Mouse (Mus musculus): ENCODE results near the gene Elp6. TPM values are rescaled to one million over a fixed set of nuclear protein-coding genes. Genes with fewer than 3 reads are reported as not detected.
A peak's percentile ranks its signal among the peaks of the same experiment; 100 is the strongest.

Elp6 gene
- total and polyA plus RNA-seq, 3 experiments: 5.6 to 11.3 (median 9.9) TPM

GRCm38 (mm10) chr9:110358341-110358740 is 53.4 kb downstream of the Elp6 start:
- DNase-seq: no peak

DNA sequence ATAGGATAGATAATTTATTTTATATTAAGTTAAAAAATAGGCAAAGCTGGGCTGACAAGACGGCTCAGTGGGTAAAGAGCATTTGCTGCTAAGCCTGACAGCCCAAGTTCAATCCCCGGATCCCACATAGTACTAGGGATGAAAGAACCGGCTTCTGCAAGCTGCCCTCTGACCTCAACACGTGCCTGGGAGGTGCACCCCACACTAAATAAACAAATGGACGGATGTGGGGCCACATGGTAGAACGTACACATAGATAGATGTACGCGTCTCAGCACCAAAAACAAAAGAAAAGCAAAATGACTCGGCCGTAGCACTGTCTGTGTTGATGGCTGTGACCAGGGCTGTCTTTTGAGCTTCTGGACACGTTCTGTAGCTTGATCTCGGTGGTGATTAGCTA is 56.3 kb downstream of the Elp6 start:
- no peak for DNase-seq

DNA sequence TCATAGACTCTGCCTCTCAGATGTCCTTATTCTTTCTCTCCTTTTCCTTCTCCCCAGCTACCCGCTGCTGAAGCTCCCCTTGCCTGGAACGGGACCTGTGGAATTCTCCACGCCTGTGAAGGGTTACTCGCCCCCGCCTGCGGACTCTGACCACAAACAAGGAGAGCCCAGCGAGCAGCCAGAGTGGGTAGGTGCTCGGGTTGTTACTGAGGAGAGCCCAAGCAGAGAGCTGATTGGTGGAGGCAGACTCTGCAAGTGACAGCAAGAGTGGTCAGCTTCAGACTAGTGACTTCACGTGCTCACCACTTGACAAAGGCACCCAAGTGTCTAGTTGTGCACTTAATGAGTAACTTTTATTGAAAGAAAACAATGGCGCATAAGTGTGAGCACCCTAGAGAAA is 57.4 kb downstream of the Elp6 start:
- DNase-seq: no peak

DNA sequence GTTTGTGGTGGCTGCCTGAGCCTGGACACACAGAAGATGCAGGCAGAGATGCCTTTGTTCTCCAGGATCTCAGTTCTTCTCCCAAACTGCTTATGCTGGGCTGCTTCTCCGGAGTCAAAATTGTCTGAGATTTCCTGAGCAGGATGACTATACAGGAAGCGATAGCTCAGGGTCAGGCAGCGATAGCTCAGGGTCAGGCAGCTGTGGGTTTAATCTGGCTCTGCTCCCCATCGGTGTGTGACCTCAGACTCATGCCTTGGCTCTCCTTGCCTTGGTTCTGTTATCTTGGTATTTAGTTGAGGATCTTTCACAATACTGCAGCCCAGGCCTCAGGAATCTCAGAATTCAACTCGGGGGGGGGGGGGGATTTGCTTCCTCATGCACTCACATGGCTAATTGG is 61.8 kb downstream of the Elp6 start:
- peak; percentile 89 for DNase-seq

GRCm38 (mm10) chr9:110369860-110370259 is 64.9 kb downstream of the Elp6 start:
- no peak for DNase-seq

Small RNA genes lying within 50 kb of the gene (microRNA-seq; reads per million reads assigned to microRNA genes)
- gene Mir6236: 53.8 to 100 reads per million in 2 experiments

Other genes starting within 250 kb of the Elp6 start
- 10 to 100 TPM; 46.1 to 58.3 TPM for gene Smarcc1, start 187.5 kb upstream of the Elp6 start, total RNA-seq (2021)
- 20.8 and 26.4 TPM in 2 replicates for gene Smarcc1, start 187.5 kb upstream of the Elp6 start, polyA plus RNA-seq (2012; rRNA removed)
- gene Dhx30, start 187.3 kb upstream of the Elp6 start, total RNA-seq (2021): 100 to 1,000 TPM in 1 of 2 experiments, 10 to 100 TPM in 1; 92.7 to 102 TPM
- gene Dhx30, start 187.3 kb upstream of the Elp6 start, polyA plus RNA-seq (2012; rRNA removed): 52.9 and 68.1 TPM in 2 replicates
- gene Cspg5, start 61.4 kb upstream of the Elp6 start, total RNA-seq (2021): 10 to 100 TPM; 18.0 to 19.6 TPM
- gene Cspg5, start 61.4 kb upstream of the Elp6 start, polyA plus RNA-seq (2012; rRNA removed): 10.8 and 13.9 TPM in 2 replicates
- gene Scap, start 28.1 kb downstream of the Elp6 start, total RNA-seq (2021): 100 to 1,000 TPM in 1 of 2 experiments, 10 to 100 TPM in 1; 98.3 to 148 TPM
- 99.4 and 112 TPM in 2 replicates for gene Scap, start 28.1 kb downstream of the Elp6 start, polyA plus RNA-seq (2012; rRNA removed)
- 10 to 100 TPM; 62.9 to 72.5 TPM for gene Ptpn23, start 103.0 kb downstream of the Elp6 start, total RNA-seq (2021)
- 64.5 and 88.5 TPM in 2 replicates for gene Ptpn23, start 103.0 kb downstream of the Elp6 start, polyA plus RNA-seq (2012; rRNA removed)
- gene Ngp, start 114.6 kb downstream of the Elp6 start, total RNA-seq (2021): 1 to 10 TPM in 1 of 2 experiments, not detected in 1; 2.2 TPM
- gene Ngp, start 114.6 kb downstream of the Elp6 start, polyA plus RNA-seq (2012; rRNA removed): not detected in 2 replicates
- 10 to 100 TPM in 1 of 2 experiments, 1 to 10 TPM in 1; 9.7 to 13.4 TPM for gene Klhl18, start 171.5 kb downstream of the Elp6 start, total RNA-seq (2021)
- gene Klhl18, start 171.5 kb downstream of the Elp6 start, polyA plus RNA-seq (2012; rRNA removed): 8.7 and 9.4 TPM in 2 replicates
- 1 to 10 TPM in 1 of 2 experiments, under 1 TPM in 1; 0.86 to 1.3 TPM for gene Kif9, start 171.8 kb downstream of the Elp6 start, total RNA-seq (2021)
- 0.27 and 0.47 TPM in 2 replicates for gene Kif9, start 171.8 kb downstream of the Elp6 start, polyA plus RNA-seq (2012; rRNA removed)
- gene Setd2, start 227.4 kb downstream of the Elp6 start, total RNA-seq (2021): 10 to 100 TPM; 49.1 to 75.8 TPM
- gene Setd2, start 227.4 kb downstream of the Elp6 start, polyA plus RNA-seq (2012; rRNA removed): 23.3 and 25.9 TPM in 2 replicates

All from adrenal gland, adult 2 months (tissue).